Mouse (Mus musculus): Measurements from ENCODE around the gene Mipep.

Mipep gene

DNA sequence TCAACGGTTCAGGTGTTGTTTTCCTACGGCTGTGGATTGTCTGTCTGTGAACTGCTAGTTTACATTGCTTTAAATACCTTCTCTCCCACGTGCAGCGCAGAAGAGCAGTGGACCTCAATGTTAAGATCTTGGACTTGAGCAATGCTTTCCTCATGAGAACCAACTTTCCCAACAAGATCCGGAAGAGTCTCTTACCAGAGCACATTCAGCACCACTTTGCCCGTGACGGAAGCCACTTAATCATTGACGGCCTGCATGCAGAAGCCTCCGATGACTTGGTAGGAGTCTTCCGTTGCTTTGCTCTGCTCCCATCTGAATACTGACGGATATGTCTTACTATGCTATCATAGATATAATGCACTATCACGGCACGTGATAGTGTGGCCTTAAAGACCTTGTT, 17.7 kb downstream of the Mipep start:
- DNase-seq (ENCODE audit: low spot score): no peak

DNA sequence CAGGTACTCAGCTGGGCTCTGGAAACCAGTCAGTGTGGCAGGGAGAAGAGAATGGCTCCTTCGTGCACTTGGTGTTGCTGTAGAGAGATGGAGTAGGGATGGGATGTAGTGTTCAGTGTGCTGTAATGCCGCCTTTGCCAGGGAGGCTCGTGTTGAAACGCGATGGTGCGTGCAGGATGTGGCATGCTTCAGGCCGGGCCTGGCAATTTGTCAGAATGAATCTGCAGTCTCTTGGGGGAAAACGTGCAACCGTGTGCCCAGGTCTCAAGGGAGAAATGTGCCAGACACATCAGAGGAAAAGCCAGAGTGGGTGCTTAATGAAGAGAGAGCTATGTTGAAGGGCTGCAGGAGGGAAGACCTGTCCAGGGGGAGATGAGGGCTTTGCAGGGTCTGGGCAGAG, 20.6 kb downstream of the Mipep start:
- no peak for DNase-seq (ENCODE audit: low spot score)

DNA sequence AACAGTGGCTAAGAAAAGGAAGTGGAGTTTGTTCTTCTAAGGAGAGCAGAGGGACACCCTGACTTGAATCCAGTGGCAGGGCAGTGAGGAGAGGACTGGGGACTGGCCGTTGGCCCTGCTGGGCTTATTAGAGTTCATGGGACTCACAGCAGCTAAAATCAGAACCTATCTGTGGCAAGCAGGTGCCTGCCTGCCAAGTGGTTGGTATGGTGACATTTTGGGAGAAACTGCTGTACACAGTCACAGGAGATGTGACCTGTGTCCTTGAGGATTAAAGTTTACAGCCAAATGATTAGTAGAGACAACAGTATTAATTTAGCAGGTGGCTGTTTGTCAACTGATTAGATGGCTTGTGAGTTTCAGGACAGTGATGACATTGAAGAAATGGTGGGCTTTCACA, 21.5 kb downstream of the Mipep start:
- no peak for DNase-seq (ENCODE audit: low spot score)

DNA sequence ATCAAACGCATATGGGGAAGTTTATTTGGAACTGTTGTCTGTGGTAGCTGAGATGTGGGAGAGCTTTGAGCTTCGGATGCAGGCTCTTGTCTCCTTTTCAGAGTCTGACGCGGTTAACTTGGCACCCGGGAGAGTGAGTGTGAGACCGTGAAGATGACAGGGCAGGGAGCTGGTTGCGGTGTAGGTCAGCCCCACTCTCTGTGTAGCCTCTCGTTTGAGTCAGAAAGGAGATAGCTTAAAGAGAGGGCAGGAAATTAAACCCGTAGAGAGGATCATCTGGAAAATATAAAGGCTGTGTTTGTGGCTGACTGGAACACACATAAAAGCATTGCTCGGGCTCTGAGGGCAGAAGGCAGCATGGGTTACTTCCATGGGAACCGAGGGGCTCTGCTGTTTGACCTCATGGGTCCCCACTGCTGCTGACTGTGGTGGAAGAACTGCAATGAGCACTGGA, 22.5 kb downstream of the Mipep start:
- DNase-seq (ENCODE audit: low spot score): no peak

DNA sequence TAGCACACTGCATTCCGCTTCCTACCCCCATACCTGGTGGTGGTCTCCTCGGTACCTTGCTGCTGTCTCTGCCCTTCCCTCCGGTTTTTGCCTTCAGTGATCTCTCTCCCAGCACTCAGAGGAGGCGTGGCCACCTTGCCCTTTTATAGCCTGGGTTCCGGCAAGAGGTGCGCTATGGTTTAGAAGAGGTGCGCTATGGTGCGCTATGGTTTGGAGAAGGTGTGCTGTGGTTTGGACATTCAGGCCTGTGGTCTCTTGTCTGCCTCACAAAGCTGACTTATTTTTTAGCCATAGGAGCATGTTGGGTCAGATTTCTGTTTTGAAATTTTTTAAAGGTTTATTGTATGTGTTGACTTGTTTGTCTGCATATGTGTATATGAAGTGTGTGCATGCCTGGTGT, 25.5 kb downstream of the Mipep start:
- DNase-seq (ENCODE audit: low spot score): no peak

DNA sequence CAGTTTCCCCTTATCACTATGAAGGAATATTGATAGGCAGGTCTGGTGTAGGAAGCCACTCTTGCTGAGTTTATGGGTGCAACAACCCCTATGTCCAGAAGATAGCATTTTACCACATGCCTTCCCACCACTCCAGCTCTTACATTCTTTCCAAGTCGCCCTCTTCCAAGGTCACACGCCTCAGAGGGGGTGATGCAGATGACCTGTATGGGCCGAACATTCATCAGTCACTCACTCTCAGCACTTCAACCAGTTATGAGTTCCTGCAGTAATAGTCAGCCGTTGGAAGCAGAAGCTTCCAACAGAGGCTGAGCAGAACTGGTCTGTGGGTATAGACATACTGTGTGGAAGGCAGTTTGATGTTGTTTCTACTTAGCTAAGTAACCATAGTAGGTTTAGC, 27.2 kb downstream of the Mipep start:
- no peak for DNase-seq (ENCODE audit: low spot score)

DNA sequence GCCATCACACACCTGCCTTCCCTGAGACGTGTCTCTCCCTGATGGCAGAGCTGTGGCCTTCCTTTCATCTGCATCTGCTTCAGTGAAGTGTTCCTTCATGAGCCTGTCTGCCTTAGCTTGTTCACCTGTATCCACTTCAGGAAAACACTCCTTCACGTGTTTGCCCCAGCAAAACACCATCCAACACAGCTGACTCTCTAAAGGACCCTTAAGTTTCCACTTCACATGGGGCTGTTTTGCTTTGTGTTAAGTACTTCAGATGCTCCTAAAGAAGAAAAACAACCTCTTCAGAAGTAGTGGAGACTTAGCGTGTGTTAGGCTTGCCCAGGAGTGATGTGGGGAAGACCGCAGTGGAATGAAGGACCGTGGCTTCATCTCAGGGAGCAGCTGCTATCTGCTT, 30.7 kb downstream of the Mipep start:
- no peak for DNase-seq (ENCODE audit: low spot score)

DNA sequence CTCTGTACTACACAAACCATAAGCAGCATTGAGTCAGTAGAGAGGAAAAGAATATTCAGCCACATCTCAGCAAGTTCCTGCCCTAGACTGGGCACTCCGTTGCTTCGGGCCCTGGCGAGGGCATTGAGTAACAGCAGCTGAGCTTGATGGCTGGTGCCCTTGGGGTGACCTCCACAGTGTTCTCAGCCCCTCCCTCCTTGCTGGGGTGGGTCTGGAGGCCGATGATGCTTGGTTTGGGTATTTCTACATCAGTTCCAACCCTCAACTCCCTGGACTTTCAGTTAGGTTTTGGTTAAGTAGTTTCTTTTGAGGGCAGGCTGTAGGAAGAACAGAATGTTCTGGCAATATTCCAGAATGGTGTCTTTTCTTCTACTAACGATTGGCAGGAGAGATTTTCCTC, 33.7 kb downstream of the Mipep start:
- DNase-seq (ENCODE audit: low spot score): no peak

DNA sequence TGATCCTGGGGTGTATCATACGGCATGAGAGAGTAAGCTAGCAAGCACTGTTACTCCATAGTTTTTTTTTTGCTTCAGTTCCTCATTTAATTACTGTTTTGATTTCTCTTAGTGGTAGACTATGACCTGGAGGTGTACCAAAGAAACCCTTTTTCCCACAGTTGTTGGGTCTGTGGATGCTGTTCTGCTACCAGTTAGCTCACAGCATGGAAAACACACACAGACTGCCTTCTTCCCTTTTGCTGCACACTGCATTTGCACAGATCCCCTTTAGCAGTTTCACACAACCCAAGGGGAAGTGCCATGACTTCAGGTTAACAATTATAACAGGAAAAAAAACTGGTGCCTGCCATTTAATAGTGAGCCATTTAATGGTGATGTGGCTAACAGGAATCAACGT, 45.7 kb downstream of the Mipep start:
- DNase-seq (ENCODE audit: low spot score): no peak

DNA sequence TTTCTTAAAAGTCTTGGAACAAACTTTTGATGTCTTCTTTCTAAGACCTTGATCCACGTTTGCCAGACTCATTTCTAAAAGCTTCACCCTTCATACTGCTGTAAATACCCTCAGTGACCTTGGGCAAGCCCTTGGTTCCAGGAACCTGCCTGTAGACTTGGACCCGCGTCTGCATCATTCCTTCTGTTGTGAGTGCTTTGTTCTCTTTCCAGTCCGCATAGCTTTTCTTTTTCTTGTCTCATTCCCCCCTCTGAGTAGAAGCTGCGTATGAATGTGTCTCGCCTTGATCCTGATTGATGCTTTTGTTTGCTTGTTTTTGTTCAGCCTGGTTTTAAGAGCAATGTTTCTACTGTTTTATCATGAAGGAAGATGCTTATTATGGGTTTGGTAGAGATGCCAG, 52.3 kb downstream of the Mipep start:
- no peak for DNase-seq (ENCODE audit: low spot score)

DNA sequence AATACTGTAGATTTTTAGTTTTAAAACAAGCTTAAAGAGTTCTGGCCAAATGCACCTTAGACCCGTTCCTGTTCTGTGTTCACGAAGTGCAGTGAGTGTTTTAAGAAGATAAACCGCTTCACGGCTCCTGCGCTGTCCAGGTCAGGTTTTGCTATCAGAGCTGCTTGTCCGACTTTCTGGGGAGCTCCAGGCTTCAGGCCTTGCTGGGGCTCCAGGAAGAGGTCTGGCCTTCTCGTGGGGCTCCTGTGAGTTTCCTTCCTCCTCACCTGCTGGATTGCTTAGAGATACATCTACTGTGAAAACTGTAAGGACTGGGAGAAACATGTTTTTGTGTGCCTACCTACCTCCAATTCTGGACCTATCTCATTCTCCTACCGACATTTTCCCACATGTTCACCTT, 55.3 kb downstream of the Mipep start:
- no peak for DNase-seq (ENCODE audit: low spot score)

DNA sequence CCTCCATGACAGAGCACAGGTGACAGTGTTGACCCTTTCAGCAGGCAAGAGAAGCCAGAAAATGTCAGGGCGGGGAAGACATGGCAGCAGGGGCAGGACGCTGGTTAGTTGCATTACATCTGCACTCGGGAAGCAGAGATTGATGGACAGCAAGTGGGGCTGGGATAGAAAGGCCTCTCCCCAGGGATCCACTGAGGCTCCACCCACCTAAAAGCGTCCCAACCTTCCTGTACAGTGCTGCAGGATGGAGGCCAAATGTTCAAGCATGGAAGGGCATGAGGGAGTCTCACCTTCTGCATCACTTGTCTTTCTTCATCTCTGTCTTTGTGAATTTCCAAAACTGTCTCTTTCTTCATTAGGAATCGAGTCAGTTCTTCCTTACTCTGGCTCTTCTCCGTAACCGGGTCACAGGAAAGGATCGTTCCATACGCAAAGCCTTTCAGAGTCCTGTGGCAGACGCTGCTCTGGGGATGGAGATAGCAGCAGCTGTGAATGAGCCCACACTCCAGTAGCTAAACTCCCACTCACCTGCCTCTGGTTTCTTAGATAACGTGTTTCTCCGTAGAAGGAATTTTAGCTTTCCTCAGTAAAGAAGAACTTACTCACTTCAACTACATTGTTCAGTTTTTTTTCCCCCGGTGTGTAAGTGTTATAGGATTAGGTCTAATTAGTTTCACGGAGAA, 57.7 kb downstream of the Mipep start:
- no peak for DNase-seq (ENCODE audit: low spot score)

DNA sequence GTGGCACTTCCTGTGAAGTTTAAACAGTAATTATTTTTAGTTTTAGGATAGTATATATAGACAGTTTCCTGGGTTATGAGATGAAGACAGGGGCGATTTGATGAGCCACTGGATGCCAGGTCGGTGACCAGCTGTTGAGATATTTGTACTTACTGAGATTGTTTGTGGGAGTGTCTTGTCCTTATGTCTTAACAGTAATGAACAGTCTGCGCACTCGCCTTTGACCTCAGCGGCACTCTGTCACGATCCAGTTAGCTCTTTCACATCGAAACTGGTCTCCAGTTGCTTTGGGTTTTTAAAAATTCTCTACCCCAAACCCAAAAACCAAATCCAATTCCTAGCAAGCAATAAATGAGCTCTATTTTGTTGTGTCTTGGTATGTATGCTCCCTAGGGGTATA, 59.2 kb downstream of the Mipep start:
- no peak for DNase-seq (ENCODE audit: low spot score)

DNA sequence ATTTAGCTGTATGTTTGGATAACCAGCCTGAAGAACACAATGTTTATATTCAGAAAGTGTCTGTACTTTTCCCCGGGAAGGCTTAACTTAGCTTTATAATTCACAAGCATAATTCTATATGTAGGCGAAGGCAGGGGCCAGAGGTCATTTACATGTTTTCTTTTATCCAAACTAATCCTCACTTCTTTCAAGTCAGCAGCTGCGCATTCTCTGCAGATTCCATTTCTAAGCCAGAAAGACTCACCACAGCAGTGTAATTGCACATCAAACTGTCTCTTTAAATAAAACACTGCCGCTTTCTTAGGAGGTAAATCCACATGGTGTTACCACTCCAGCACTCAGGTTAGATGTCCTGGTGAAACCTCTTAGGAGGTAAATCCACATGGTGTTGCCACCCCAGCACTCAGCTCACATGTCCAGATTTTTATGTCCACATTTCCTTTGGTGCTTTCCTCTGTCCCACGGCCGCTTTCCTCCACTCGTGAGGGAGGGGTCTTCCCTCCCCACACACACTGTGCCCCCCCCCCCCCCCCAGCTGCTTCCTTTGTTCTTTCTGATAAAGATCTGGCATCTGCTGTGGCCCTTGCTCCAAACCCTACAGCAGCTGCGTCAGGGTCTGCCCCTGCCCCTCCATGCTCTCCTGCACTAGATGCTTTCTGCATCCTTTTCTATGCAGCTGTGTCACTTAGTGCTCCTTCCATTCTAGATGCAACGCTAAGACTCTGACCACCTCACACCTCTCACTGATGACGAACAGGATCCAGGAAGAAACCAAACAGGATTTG, 61.1 kb downstream of the Mipep start:
- no peak for DNase-seq (ENCODE audit: low spot score)

DNA sequence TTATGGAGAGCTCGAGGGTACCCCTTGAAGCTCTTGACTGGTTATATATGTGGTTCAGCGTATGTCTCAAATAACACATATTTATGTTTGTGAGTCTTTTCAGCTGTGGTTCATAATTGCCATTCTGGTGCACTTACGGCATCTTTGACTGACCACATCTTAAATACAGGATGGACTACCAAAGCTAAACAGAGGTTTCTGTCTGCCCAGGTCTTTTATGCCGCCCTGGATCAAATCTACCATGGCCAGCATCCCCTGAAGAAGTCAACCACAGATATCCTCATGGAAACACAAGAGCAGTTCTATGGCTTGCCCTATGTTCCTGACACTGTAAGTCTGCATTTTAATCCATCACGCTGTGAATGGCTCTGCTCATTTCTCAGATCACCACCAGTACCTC, 61.8 kb downstream of the Mipep start:
- DNase-seq (ENCODE audit: low spot score): no peak

DNA sequence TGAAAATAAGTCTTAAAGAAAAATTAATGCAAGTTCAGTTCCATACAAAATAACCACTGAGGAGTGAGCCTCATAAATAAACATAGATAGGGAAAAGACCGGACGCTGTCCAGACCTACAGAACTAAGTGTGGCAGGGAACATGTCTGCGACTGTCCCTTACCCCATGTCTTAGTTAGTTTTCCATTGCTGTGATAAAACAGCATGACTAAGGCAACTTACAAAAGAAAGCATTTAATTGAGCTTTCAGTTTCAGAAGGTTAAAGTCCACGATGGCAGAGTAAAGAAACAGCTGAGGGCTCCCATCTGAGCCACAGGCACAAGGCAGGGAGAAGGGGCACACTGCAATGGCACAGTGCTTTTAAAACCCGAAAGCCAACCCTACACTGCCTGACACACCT, 63.8 kb downstream of the Mipep start:
- no peak for DNase-seq (ENCODE audit: low spot score)

DNA sequence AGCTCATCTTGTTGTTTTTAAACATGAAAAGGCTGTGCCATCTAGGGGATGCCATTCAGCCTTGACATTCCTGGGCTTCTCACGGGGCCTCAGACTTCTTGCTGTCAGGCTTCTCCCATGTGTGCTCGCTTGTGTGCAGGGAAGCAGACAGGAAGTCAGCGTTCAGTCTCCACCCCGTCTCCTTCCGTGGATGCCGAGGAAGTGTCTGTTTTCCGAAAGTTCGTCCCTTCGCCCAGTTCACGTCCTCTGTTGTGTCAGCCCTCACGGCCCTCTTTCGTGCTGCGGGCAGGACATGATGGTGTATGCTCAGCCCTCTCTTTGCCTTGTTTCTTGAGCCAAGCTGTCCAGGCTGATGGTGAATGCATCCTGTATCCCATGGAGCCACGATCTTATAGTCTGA, 65.7 kb downstream of the Mipep start:
- DNase-seq (ENCODE audit: low spot score): no peak

DNA sequence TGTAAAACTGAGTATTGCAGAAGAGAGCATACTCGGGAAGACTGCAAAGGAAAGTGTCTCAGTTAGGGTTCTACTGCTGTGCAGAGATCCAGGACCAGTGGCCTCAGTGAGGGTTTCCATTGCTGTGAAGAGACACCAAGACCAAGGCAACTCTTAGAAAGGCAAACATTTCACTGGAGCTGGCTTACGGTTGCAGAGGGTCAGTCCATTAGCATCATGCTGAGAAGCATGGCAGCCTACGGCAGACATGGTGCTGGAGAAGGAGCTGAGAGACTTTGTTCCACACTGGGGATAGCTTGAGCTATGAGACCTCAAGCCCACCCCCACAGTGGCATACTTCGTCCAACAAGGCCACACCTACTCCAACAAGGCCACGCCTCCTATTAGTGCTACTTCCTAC, 67.3 kb downstream of the Mipep start:
- no peak for DNase-seq (ENCODE audit: low spot score)

DNA sequence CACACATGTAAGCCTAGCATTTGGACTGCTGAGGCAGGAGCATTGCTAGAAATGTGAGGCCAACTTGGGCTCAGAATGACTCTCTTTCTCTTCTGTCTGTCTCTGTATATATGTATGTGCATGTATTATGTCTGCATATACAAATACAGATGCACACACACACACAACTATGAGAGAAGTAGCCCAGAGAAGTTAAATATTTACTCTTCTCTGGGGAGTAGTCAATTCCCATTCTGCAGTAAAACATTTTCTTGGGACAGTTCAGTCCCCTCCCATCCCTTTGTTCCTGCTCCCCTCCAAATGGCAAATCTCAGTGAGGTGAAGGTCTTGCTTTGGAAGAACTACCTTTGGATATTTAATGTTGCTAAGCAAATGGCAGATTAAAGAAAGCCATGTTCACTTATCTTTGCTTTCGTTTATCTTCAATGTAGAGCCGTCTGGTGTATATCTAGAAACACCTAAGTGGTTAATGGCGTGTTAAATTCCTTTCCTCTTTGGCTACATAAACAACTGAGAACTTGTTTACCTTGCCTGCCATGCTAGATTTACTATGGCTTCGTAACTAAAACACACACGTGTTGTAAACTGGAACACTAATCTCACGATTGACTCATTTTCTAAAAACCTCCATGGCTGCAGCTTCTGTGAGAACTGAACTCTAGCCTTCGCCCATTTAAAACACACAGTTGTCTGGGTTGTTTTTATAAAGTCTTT, 72.0 kb downstream of the Mipep start:
- DNase-seq (ENCODE audit: low spot score): no peak

DNA sequence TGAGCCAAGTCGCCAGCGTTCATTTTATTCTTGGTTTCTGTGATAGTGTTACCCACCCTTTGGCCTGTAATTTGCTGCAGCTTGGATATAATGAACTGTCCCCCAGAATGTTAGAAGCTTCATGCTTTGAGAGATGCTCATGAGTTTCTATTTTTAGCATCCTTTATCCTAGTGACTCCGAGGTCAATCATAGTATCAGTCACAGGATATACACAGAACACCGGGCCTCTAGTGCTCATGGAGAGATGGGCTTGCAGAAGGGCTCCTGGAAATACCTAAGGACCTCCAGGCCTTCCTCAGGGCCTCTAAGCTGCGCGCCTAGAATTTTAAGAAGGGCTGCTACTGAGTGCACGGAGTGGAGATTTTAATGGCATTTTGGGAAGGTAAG, 72.5 kb downstream of the Mipep start:
- DNase-seq (ENCODE audit: low spot score): no peak

DNA sequence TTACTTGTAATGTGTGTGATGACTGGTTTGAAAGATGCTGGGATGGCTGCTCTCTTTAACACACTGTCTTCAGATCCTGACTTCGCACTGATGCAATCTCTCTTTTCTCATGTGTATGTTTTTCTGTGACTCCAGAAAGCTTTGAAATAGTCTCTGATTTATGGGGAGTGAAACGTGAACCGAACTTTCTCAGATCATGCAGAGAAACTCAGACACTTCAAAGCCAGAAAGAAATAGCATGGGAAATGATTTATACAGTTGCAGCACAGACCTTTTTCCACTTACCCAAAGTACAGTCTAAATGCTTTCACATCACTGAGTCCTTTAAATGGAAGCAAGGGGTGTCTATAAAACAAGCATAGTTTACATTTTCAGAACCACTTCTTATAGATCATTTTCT, 79.0 kb downstream of the Mipep start:
- DNase-seq (ENCODE audit: low spot score): no peak

DNA sequence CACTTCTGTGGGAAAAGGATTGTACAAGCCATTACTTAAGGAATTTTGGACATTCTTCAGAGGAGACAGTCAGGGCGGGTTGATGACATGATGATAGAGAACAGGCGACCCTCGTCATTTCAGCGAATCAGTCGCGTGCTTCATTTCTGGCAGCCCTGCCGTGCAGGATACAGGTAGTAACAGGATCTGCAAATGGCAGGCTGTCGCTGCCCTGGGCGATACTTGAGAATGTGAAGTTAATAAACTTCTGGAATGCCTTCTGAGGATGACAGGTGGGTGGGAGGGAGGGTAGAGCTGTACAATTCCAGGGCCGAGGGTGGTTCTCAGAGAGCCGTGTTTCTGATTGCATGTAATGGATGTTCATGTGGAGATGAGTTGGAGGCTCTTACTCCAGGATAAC, 82.0 kb downstream of the Mipep start:
- DNase-seq (ENCODE audit: low spot score): no peak

DNA sequence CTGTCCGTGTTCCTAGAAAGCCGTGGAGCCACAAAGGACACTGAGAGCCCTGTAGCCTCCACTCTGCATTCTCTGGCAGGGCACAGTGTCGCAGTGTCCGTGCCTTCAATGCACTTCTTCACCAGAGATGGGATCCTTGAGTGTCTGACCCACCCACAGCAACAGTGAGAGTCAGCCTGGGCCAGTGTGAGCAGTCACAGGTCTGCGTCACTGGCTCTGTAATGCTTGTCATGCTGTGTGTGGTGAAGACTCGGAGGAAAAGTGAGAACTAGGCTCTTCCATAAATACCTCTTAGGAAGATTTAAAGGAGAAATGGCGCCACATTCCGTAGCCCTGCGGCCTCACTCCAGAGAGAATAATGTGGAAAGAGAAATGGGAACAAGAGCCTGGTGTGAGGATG, 84.0 kb downstream of the Mipep start:
- no peak for DNase-seq (ENCODE audit: low spot score)

Measured in layer of hippocampus, adult 11-12 months (tissue).